Mouse (Mus musculus) neural tube, embryonic 13.5 days (tissue): ENCODE results near the gene Gm45140. TPM values are rescaled to one million over a fixed set of nuclear protein-coding genes. Genes with fewer than 3 reads are reported as not detected.

Source experiments
- ATAC-seq: fragments of 200-750 bp; cut with Nextera tagmentation; 2 replicates; pipeline ENCODE4 v1.8.0; 2017; ENCODE audit warnings: low read depth, mild to moderate bottlenecking, moderate TSS enrichment, moderate library complexity
- H3K27ac ChIP-seq: fragments of 300-500 bp; sonication (generic); replicated peaks from 2 replicates; pipeline ENCODE4 v1.5.1; 2015; ENCODE audit warnings: moderate library complexity, mild to moderate bottlenecking, inconsistent platforms
- H3K27me3 ChIP-seq: fragments of 300-500 bp; sonication (generic); 2 replicates; pipeline ENCODE4 v1.6.1; 2015; ENCODE audit warnings: mild to moderate bottlenecking, inconsistent platforms
- H3K36me3 ChIP-seq: fragments of 300-500 bp; sonication (generic); 2 replicates; pipeline ENCODE4 v1.6.1; 2015; ENCODE audit warnings: mild to moderate bottlenecking, inconsistent platforms
- H3K4me1 ChIP-seq: fragments of 300-500 bp; sonication (generic); replicated peaks from 2 replicates; pipeline ENCODE4 v1.6.1; 2015; ENCODE audit warnings: inconsistent platforms
- H3K4me2 ChIP-seq: fragments of 300-500 bp; sonication (generic); 2 replicates; pipeline ENCODE4 v1.6.1; 2015; ENCODE audit warnings: inconsistent platforms, mild to moderate bottlenecking, moderate library complexity
- H3K4me3 ChIP-seq: fragments of 300-500 bp; sonication (generic); 2 replicates; pipeline ENCODE4 v1.5.1; 2015; ENCODE audit warnings: mild to moderate bottlenecking, inconsistent platforms
- H3K9ac ChIP-seq: fragments of 300-500 bp; sonication (generic); 2 replicates; pipeline ENCODE4 v1.6.1; 2015; ENCODE audit warnings: moderate library complexity, mild to moderate bottlenecking, inconsistent platforms
- H3K9me3 ChIP-seq: fragments of 300-500 bp; sonication (generic); 2 replicates; pipeline ENCODE4 v1.6.1; 2016; ENCODE audit warnings: inconsistent platforms
- WGBS: fragments of 180-500 bp; shearing (Covaris S2); methylation state at CpG from one replicate; pipeline ENCODE4 v1.1.7; 2015; 5-methylcytosine and 5-hydroxymethylcytosine counted together
- polyA plus RNA-seq: library from polyadenylated mRNA; unstranded; fragments of >200 nt; fragmentation: Nextera tagmentation; extraction: Ambion mirVana; gene quantifications from 2 replicates; pipeline ENCODE4 v1.2.1, GENCODE M21; 2015

The Gm45140 gene
- polyA plus RNA-seq, 1 experiment from 2014 or later: 4.5 TPM

GRCm38 (mm10) chr6:87807735-87808440, 27.7 kb downstream of the Gm45140 start:
- Histone ChIP-seq H3K27me3 (no peaks in the 10 kb centered on the region), H3K9ac (no peak overlapping the region), H3K27ac (no peak overlapping the region), H3K4me3 (no peak overlapping the region), H3K9me3 (no peaks in the 10 kb centered on the region), H3K4me2 (no peak overlapping the region), H3K36me3 (peaks cover 10% of the 10 kb centered on the region; the same call in 1 of the 2 replicates), H3K4me1 (peaks cover 25% of the 10 kb centered on the region)
- no peak for ATAC-seq
- 83% methylated on average over 4 of the region's 4 CpGs for WGBS

DNA sequence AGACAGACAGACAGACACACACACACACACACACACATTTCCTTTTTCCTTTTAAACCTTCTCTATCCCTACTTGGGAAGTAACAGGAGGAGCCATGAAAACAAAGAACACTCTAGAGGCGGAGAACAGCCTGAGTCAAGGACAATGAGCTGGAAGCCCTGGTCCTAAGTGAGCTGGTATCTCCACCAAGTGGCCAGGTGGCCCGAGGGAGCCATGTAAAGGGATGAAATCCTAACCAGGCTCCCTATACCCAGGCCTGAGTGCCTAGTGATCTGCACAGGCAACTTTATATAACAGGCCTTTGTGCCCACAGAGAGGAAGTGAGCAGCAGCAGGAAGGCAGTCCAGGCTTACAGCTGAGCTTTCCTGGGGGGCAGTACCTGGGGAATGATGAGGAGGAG, 28.7 kb downstream of the Gm45140 start:
- Histone ChIP-seq H3K27me3 (no peaks in the 10 kb centered on the region), H3K4me3 (no peak overlapping the region), H3K4me1 (peaks cover 17% of the 10 kb centered on the region), H3K27ac (no peak overlapping the region), H3K9ac (no peak overlapping the region), H3K9me3 (no peaks in the 10 kb centered on the region), H3K36me3 (peaks cover 11% of the 10 kb centered on the region; the same call in 1 of the 2 replicates), H3K4me2 (no peak overlapping the region)
- no peak for ATAC-seq
- 56% methylated on average over 2 of the region's 2 CpGs for WGBS

- H3K4me1 ChIP-seq: peaks cover 14% of the 10 kb centered on the region
- H3K27ac ChIP-seq: no peak overlapping the region
- H3K4me3 ChIP-seq: no peak overlapping the region
- H3K4me2 ChIP-seq: no peak overlapping the region
- H3K9me3 ChIP-seq: no peaks in the 10 kb centered on the region
- H3K9ac ChIP-seq: no peak overlapping the region
- 80% methylated on average over 2 of the region's 2 CpGs for WGBS
- no peaks in the 10 kb centered on the region for H3K27me3 ChIP-seq
- ATAC-seq: no peak
- peaks cover 11% of the 10 kb centered on the region; the same call in 1 of the 2 replicates for H3K36me3 ChIP-seq
Measured at GRCm38 (mm10) chr6:87806028-87806427, 29.6 kb downstream of the Gm45140 start.

DNA sequence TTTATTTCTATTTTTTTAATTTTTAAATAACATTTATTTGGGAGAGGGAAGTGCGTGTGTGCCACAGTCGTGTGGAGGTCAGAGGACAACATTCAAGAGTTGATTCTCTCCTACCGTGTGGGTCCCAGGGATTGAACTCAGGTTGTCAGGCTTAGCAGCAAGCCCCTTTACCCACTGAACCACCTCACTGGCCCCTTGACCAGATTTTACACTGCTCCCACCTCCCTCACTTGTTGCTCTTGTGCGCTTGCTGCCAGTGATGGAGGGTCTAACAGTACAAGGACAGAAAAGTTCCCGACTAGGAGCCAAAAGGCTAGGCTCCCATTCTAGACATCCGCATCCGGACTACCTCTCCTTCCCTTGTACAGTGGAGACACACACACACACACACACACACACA, 30.1 kb downstream of the Gm45140 start:
- no peak overlapping the region for H3K27ac ChIP-seq
- H3K9me3 ChIP-seq: no peaks in the 10 kb centered on the region
- H3K4me2 ChIP-seq: no peak overlapping the region
- H3K27me3 ChIP-seq: no peaks in the 10 kb centered on the region
- peaks cover 8% of the 10 kb centered on the region for H3K4me1 ChIP-seq
- H3K9ac ChIP-seq: no peak overlapping the region
- H3K4me3 ChIP-seq: no peak overlapping the region
- 93% methylated on average over 7 of the region's 7 CpGs for WGBS
- peaks cover 11% of the 10 kb centered on the region; the same call in 1 of the 2 replicates for H3K36me3 ChIP-seq
- ATAC-seq: no peak

GRCm38 (mm10) chr6:87804886-87805285, 30.7 kb downstream of the Gm45140 start:
- Histone ChIP-seq H3K4me2 (no peak overlapping the region), H3K9me3 (no peaks in the 10 kb centered on the region), H3K27me3 (no peaks in the 10 kb centered on the region), H3K4me1 (peaks cover 4% of the 10 kb centered on the region), H3K9ac (no peak overlapping the region), H3K36me3 (peaks cover 11% of the 10 kb centered on the region; the same call in 1 of the 2 replicates), H3K27ac (no peak overlapping the region), H3K4me3 (no peak overlapping the region)
- ATAC-seq: no peak
- 75% methylated on average over 7 of the region's 7 CpGs for WGBS

DNA sequence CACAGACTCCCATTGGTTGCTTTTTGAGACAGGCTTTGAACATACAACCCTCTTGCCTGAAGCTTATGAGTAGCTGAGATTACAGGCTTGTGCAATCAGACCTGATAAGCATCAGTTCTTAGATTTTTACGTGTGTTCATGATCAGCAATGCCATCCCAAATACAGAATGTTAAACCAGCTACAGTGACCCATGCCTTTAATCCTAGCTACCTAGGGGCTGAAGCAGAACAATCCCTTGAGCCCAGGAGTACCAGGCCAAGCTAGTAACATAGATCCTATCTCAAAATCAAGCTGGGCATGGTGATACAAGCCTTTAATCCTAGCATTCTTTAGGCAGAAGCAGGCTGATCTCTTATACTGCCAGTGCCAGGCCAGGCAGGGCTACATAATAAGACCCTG, 31.6 kb downstream of the Gm45140 start:
- Histone ChIP-seq H3K27me3 (no peaks in the 10 kb centered on the region), H3K4me3 (no peak overlapping the region), H3K9me3 (no peaks in the 10 kb centered on the region), H3K27ac (no peak overlapping the region), H3K4me2 (no peak overlapping the region), H3K36me3 (peaks cover 11% of the 10 kb centered on the region; the same call in 1 of the 2 replicates), H3K9ac (no peak overlapping the region), H3K4me1 (no peaks in the 10 kb centered on the region)
- 89% methylated on average over 1 of the region's 1 CpGs for WGBS
- no peak for ATAC-seq

- Histone ChIP-seq H3K4me1 (no peaks in the 10 kb centered on the region), H3K9me3 (no peaks in the 10 kb centered on the region), H3K4me2 (no peak overlapping the region), H3K27ac (no peak overlapping the region), H3K36me3 (0 out of 2 replicates have a peak, but pooled peaks cover 6% of the 10 kb centered on the region), H3K27me3 (no peaks in the 10 kb centered on the region), H3K9ac (no peak overlapping the region), H3K4me3 (no peak overlapping the region)
- ATAC-seq: no peak
- WGBS: 88% methylated on average over 6 of the region's 7 CpGs
Measured at GRCm38 (mm10) chr6:87802462-87802861, 33.1 kb downstream of the Gm45140 start.

DNA sequence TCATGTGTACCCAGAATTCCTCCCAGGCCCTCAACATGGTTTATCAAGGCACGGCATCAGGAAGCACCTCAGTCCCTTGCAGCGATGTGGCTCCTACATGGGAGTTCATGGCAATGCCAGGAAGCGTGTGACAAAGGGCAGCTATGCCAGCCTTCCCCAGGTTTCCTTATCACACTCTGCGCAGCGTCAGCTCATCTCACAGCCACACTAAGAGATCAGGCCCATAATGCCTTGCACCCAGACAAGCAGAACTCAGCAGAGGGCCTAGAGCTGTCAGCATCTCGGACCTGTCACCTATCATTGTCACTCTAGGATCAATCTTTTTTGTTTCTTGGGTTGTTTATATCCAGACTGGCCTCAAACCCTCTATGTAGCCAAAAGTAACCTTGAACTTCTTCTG, 36.0 kb downstream of the Gm45140 start:
- no peak overlapping the region for H3K9ac ChIP-seq
- WGBS: 89% methylated on average over 6 of the region's 6 CpGs

GRCm38 (mm10) chr6:87797321-87797720, 38.3 kb downstream of the Gm45140 start:
- H3K27me3 ChIP-seq: no peaks in the 10 kb centered on the region
- H3K9ac ChIP-seq: no peak overlapping the region
- H3K36me3 ChIP-seq: peaks cover 13% of the 10 kb centered on the region
- 30% methylated on average over 2 of the region's 2 CpGs for WGBS
- no peak overlapping the region for H3K27ac ChIP-seq
- H3K4me1 ChIP-seq: no peaks in the 10 kb centered on the region; the same call in 1 of the 2 replicates
- no peaks in the 10 kb centered on the region for H3K9me3 ChIP-seq
- ATAC-seq: no peak
- no peak overlapping the region for H3K4me2 ChIP-seq
- H3K4me3 ChIP-seq: no peak overlapping the region

More for the DNA sequence above, 36.0 kb downstream of the Gm45140 start:
- no peaks in the 10 kb centered on the region for H3K9me3 ChIP-seq
- H3K4me2 ChIP-seq: no peak overlapping the region
- no peaks in the 10 kb centered on the region; the same call in 1 of the 2 replicates for H3K4me1 ChIP-seq
- H3K27ac ChIP-seq: no peak overlapping the region
- H3K36me3 ChIP-seq: 0 out of 2 replicates have a peak, but pooled peaks cover 4% of the 10 kb centered on the region
- no peak overlapping the region for H3K4me3 ChIP-seq
- no peak for ATAC-seq
- H3K27me3 ChIP-seq: no peaks in the 10 kb centered on the region

DNA sequence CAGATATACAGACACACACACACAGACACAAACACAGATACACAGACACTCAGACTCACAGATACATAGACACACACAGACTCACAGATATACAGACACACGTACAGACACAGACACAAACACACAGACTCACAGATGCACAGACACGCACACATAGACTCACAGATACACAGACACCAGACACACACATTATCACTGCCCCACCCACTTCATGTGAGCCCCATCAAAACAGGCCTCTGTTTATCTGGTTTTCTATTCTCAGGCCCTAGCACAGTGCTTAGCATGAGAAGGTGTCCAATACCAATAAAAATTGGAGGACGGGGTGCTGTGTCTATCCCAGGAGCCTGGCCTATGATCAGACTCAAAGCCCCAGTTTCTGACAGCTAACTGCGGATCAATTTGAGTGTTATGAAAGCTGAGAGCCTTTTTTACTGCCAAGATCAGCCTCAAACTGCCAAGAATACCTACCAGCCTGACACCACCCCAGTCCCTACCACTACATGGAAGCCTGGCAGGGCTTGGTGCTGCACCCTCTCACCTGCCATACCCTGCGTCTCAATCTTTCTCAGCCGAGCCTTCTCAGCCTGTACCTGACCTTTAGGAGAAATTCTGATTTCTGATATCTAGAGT, 39.2 kb downstream of the Gm45140 start:
- Histone ChIP-seq H3K27ac (no peak overlapping the region), H3K9ac (no peak overlapping the region), H3K36me3 (peaks cover 22% of the 10 kb centered on the region), H3K4me1 (no peaks in the 10 kb centered on the region; the same call in 1 of the 2 replicates), H3K9me3 (no peaks in the 10 kb centered on the region), H3K27me3 (no peaks in the 10 kb centered on the region), H3K4me3 (no peak overlapping the region), H3K4me2 (no peak overlapping the region)
- no peak for ATAC-seq
- WGBS: 92% methylated on average over 6 of the region's 6 CpGs

- Histone ChIP-seq H3K9ac (no peak overlapping the region), H3K4me1 (no peaks in the 10 kb centered on the region; the same call in 1 of the 2 replicates), H3K36me3 (peaks cover 22% of the 10 kb centered on the region), H3K4me2 (no peak overlapping the region), H3K9me3 (no peaks in the 10 kb centered on the region), H3K27me3 (no peaks in the 10 kb centered on the region), H3K4me3 (no peak overlapping the region), H3K27ac (no peak overlapping the region)
- WGBS: 56% methylated on average over 6 of the region's 6 CpGs
- no peak for ATAC-seq
Measured at GRCm38 (mm10) chr6:87795385-87796150, 40.0 kb downstream of the Gm45140 start.
